Mouse (Mus musculus) heart, embryonic 11.5 days (tissue): Measurements from ENCODE around the gene Vav2. TPM values are rescaled to one million over a fixed set of nuclear protein-coding genes. Genes with fewer than 3 reads are reported as not detected.

Source experiments
- microRNA-seq: library from miRNA; unstranded; fragments of <30 nt; microRNA quantifications from one replicate; pipeline ENCODE4, GENCODE M21; 2016; ENCODE audit warnings: borderline number of aligned reads
- polyA plus RNA-seq: library from polyadenylated mRNA; unstranded; fragments of >200 nt; fragmentation: Nextera tagmentation; extraction: Ambion mirVana; gene quantifications from 2 replicates; pipeline ENCODE4 v1.2.1, GENCODE M21; 2014

The Vav2 gene
- polyA plus RNA-seq, 1 experiment from 2014 or later, result 3.4 TPM

Small RNA genes lying within 50 kb of the gene (microRNA-seq; reads per million reads assigned to microRNA genes)
- gene Gm24049 (0.34 reads per million), gene Mir7578 (not detected)

Other genes with a start within 250 kb of the Vav2 start
- 12.9 and 15.1 TPM in 2 replicates for gene Sardh, start 178.7 kb downstream of the Vav2 start, polyA plus RNA-seq
- 3.1 and 3.3 TPM in 2 replicates for gene Brd3os, start 15.3 kb upstream of the Vav2 start, polyA plus RNA-seq
- gene Brd3, start 80.6 kb upstream of the Vav2 start, polyA plus RNA-seq, result 99.5 and 116 TPM in 2 replicates
- 37.2 and 40.1 TPM in 2 replicates for gene Wdr5, start 88.1 kb upstream of the Vav2 start, polyA plus RNA-seq
- 4.2 and 5.2 TPM in 2 replicates for gene Rxra, start 249.4 kb upstream of the Vav2 start, polyA plus RNA-seq